Mouse (Mus musculus) liver, embryonic 11.5 days (tissue): ENCODE results near the gene Msi2. TPM values are rescaled to one million over a fixed set of nuclear protein-coding genes. Genes with fewer than 3 reads are reported as not detected.

Experiments
- ATAC-seq: fragments of 200-750 bp; cut with Nextera tagmentation; replicated peaks from 2 replicates; pipeline ENCODE4 v1.8.0; 2017; ENCODE audit warnings: moderate number of reproducible peaks, mild to moderate bottlenecking, moderate TSS enrichment, moderate library complexity; ENCODE audit not compliant: low FRiP score
- DNase-seq: peaks from one replicate; pipeline ENCODE4 v3.0.0-alpha.2; 2017; ENCODE audit warnings: low spot score
- H3K27ac ChIP-seq: fragments of 300-500 bp; sonication (generic); 2 replicates; pipeline ENCODE4 v1.5.1; 2014; ENCODE audit warnings: mild to moderate bottlenecking, low read depth, low read length, control low read depth
- H3K27me3 ChIP-seq: fragments of 300-500 bp; sonication (generic); replicated peaks from 2 replicates; pipeline ENCODE4 v1.6.1; 2014; ENCODE audit warnings: low read length, mixed read lengths; ENCODE audit not compliant: control insufficient read depth, insufficient read depth
- H3K36me3 ChIP-seq: fragments of 300-500 bp; sonication (generic); 2 replicates; pipeline ENCODE4 v1.6.1; 2014; ENCODE audit warnings: mild to moderate bottlenecking, low read length, moderate library complexity, mixed read lengths; ENCODE audit not compliant: control insufficient read depth, insufficient read depth
- H3K4me1 ChIP-seq: fragments of 300-500 bp; sonication (generic); replicated peaks from 2 replicates; pipeline ENCODE4 v1.6.1; 2014; ENCODE audit warnings: low read length, mixed read lengths; ENCODE audit not compliant: control insufficient read depth, insufficient read depth
- H3K4me2 ChIP-seq: fragments of 300-500 bp; sonication (generic); 2 replicates; pipeline ENCODE4 v1.6.1; 2014; ENCODE audit warnings: mild to moderate bottlenecking, control low read depth, moderate library complexity
- H3K4me3 ChIP-seq: fragments of 300-500 bp; sonication (generic); 2 replicates; pipeline ENCODE4 v1.5.1; 2014; ENCODE audit warnings: low read depth, low read length, control low read depth
- H3K9ac ChIP-seq: fragments of 300-500 bp; sonication (generic); 2 replicates; pipeline ENCODE4 v1.6.1; 2014; ENCODE audit warnings: low read depth, low read length, control low read depth
- H3K9me3 ChIP-seq: fragments of 300-500 bp; sonication (generic); 2 replicates; pipeline ENCODE4 v1.6.1; 2016; ENCODE audit warnings: low read length, inconsistent platforms, mixed read lengths; ENCODE audit not compliant: control insufficient read depth
- WGBS: fragments of 180-500 bp; shearing (Covaris S2); extraction: QIAGEN DNeasy Blood & Tissue Kit; methylation state at CpG from one replicate; pipeline ENCODE4 v1.1.7; 2014; 5-methylcytosine and 5-hydroxymethylcytosine counted together
- polyA plus RNA-seq: library from polyadenylated mRNA; unstranded; fragments of >200 nt; fragmentation: Nextera tagmentation; extraction: Ambion mirVana; gene quantifications from 2 replicates; pipeline ENCODE4 v1.2.1, GENCODE M21; 2014

Gene Msi2
- polyA plus RNA-seq, 1 experiment from 2014 or later = 8.2 TPM

DNA sequence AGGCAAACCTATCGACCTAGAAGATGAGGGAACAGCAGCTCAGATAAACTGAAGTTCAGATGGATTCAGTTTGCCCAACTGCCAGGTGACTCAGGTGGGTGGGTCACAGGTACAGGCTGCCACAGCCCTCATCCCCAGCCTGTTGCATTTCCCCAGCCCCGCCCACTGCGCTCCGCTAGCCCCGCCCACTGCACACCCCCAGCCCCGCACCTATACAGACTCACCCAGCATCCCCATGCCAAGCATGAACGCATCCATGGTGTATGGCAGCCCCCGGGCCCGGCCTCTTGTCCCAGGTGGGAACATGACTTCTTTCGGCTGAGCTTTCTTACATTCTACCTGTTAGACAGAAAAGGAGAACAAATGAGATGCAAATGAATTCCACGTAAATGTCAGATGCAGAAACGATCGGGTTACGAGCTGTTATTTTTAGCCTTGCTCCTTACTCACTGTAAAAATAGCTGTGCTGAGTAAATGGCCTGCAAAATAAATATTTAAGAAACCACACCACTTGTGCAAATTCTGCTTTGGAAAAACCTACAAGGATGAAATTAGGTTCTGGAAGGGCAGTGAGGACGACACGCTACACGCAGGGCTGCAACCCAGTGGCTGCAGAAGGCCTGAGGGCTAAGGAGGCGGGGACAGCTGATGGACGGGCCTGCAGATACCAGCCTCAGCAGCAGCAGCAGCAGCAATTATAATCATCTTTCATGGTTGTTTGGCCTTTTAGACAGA is 323.8 kb downstream of the Msi2 start:
- no peak for DNase-seq
- H3K9me3 ChIP-seq = no peaks in the 10 kb centered on the region
- WGBS = 77% methylated on average over 19 of the region's 19 CpGs
- H3K4me1 ChIP-seq = no peaks in the 10 kb centered on the region
- no peaks in the 10 kb centered on the region for H3K36me3 ChIP-seq
- no peak overlapping the region for H3K27ac ChIP-seq
- no peak overlapping the region for H3K4me3 ChIP-seq
- H3K4me2 ChIP-seq = no peak overlapping the region
- H3K9ac ChIP-seq = no peak overlapping the region
- no peaks in the 10 kb centered on the region for H3K27me3 ChIP-seq
- no peak for ATAC-seq

DNA sequence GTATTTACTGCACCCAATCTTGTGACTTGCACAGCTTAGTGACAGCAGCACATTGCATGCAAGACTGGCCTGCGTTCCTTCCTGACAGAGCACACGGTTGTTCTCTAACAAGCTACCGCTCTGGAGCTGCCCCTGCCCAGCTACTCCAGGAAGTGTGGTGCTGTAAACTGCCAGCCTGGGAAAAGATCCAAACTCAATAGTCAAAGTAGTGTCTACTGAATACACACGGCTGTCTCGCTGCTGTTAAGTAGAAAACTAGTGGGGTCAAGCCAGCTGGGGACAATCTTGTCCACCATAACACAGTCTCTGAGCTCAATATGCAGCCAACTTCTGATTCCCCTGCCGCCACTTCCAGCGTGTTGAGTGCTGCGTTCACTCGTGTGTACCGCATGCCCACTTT is 325.6 kb downstream of the Msi2 start:
- Histone ChIP-seq H3K36me3 (no peaks in the 10 kb centered on the region), H3K4me2 (no peak overlapping the region), H3K9me3 (no peaks in the 10 kb centered on the region), H3K9ac (no peak overlapping the region), H3K27ac (no peak overlapping the region), H3K4me1 (no peaks in the 10 kb centered on the region), H3K27me3 (no peaks in the 10 kb centered on the region), H3K4me3 (no peak overlapping the region)
- 92% methylated on average over 10 of the region's 10 CpGs for WGBS
- ATAC-seq (no peak), DNase-seq (no peak)

DNA sequence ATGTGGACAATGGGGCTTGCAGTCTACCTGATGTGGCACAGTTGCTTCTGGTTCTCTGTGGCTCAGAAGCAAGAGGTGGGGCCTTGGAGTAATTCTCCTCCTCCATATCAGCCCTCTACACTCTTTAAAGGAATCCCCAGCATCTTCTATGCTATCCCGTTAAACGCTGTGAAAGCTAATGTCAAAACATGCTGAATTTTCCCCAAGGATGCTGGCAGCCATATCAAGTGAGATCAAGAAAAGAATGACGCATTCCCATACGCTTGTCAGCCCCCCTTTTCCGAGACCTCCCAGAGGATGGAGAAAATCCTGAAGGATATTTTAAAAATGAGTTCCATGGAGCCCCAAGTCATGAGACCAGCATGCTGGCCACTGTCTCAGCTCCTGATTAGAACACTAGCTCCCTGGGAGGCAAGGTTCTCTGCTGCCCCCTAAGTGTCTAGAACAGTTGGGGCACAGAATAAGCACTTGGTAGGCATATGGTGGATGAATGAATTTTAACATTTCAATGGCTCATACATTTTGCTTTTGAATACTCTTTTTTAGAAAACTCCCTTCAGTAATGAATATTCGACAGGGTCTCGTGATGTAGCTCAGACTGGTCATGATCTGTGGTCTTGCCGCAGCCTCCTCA is 327.0 kb downstream of the Msi2 start:
- DNase-seq (no peak), ATAC-seq (no peak)
- Histone ChIP-seq H3K4me3 (no peak overlapping the region), H3K27me3 (no peaks in the 10 kb centered on the region), H3K4me1 (no peaks in the 10 kb centered on the region), H3K9me3 (no peaks in the 10 kb centered on the region), H3K36me3 (no peaks in the 10 kb centered on the region), H3K27ac (no peak overlapping the region), H3K9ac (no peak overlapping the region), H3K4me2 (no peak overlapping the region)
- 92% methylated on average over 8 of the region's 8 CpGs for WGBS

DNA sequence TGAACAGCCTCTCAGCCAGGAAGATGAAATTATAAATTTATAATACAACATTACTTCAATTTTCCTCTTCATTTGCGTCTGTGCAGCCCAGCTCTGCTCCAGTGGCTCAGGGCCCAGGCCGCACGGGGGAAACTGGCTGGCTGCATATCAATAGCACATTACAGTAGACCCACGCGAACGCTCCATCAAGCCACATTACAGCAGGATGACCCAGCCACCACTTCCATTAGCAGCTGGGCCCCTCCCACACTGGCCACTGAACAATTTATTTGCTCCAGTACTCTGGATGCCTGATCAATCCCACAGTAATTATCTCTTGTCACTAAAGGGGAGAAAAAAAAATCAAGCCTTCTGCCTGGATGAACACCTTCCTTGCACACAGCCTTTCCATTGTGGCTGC is 328.8 kb downstream of the Msi2 start:
- Histone ChIP-seq H3K9me3 (no peaks in the 10 kb centered on the region), H3K4me2 (no peak overlapping the region), H3K4me1 (no peaks in the 10 kb centered on the region), H3K9ac (no peak overlapping the region), H3K27me3 (no peaks in the 10 kb centered on the region), H3K4me3 (no peak overlapping the region), H3K27ac (no peak overlapping the region), H3K36me3 (no peaks in the 10 kb centered on the region)
- WGBS = 92% methylated on average over 6 of the region's 6 CpGs
- ATAC-seq = no peak
- DNase-seq = no peak

DNA sequence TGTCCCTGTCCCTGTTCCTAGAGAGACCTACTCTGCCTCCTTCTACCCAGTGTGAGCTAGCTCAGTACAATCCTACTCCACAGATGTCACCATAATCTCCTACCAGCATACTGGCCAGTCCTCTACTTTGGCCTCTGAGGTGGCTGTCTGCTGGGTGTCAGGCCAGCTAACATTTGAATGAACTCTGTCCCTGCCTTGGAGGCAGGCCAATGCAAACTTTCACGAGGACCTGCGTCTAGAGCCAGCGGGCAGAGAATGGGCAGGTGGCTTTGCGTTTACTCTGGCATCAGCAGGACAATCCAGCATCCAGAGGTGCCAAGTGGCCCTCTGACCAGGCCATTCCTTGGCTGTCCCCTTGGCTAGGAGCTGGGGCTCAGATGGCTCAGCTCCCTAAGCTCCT is 331.4 kb downstream of the Msi2 start:
- H3K27ac ChIP-seq = no peak overlapping the region
- 75% methylated on average over 4 of the region's 4 CpGs for WGBS

DNA sequence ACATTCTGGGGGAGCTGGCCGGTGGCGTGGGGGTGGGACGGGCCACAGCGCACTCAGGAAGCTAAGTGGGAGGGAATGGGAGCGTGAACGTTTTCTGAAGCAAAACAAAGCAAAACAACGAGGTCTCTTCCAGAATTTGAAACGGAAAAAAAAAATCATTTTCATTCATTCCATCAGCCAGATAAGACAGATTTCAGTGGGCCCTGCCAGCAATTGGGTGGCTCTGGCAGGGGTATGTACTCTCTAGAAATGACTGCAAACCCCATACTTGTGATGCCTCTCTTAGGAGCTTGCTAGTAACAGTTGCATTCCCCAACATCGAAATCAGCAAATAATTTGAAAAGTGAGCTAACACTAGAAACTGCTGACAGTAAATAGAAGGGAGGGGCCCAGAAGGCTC is 335.9 kb downstream of the Msi2 start:
- WGBS = 87% methylated on average over 9 of the region's 9 CpGs
- no peaks in the 10 kb centered on the region for H3K9me3 ChIP-seq
- no peak overlapping the region for H3K4me3 ChIP-seq
- H3K27ac ChIP-seq = no peak overlapping the region
- no peaks in the 10 kb centered on the region for H3K4me1 ChIP-seq
- ATAC-seq = no peak
- H3K36me3 ChIP-seq = no peaks in the 10 kb centered on the region
- H3K4me2 ChIP-seq = no peak overlapping the region
- no peaks in the 10 kb centered on the region for H3K27me3 ChIP-seq
- no peak for DNase-seq
- H3K9ac ChIP-seq = no peak overlapping the region

More for the DNA sequence above, 331.4 kb downstream of the Msi2 start:
- DNase-seq (no peak), ATAC-seq (no peak)
- Histone ChIP-seq H3K36me3 (no peaks in the 10 kb centered on the region), H3K4me2 (no peak overlapping the region), H3K9ac (no peak overlapping the region), H3K9me3 (no peaks in the 10 kb centered on the region), H3K4me3 (no peak overlapping the region), H3K27me3 (no peaks in the 10 kb centered on the region), H3K4me1 (no peaks in the 10 kb centered on the region)

DNA sequence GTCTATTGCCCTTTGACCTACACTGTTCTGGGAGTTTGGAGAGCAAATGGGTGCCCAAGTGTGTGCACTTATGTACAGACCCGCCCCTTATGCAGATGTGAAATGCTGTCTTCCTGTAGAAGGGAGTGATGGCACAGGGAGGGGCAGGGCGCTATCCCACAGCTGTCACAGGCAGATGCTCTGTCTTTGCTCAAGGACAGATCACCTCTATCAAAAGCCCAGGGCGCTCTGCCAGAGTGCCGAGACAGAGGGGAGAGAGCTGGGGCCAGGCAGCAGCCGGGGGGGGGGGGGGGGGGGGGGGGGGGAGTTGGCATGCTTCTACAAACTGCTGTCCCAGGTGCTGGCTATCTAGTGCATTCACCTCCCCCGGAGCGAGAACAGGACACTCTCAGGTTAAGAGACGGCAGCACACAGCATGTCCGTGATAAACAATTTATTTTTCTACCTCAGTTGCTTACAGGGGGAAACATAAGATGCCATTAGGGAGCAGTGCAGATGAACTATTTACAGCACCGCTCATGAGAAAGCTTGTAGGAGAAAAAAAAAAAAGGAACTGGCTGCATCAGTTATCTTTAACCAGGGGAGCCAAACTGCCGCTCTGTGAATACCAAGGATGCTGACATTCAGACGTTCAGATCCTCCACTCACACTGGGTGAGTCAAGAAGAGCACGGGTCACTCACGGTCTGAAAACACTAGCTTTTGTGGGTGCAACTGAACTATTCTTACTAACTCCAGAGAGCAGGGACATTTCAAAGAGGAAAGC is 337.0 kb downstream of the Msi2 start:
- ATAC-seq = no peak
- H3K9ac ChIP-seq = no peak overlapping the region
- no peak overlapping the region for H3K4me2 ChIP-seq
- no peaks in the 10 kb centered on the region for H3K36me3 ChIP-seq
- 66% methylated on average over 11 of the region's 14 CpGs for WGBS
- DNase-seq = no peak
- H3K4me1 ChIP-seq = no peaks in the 10 kb centered on the region; the same call in 1 of the 2 replicates
- no peaks in the 10 kb centered on the region for H3K27me3 ChIP-seq
- H3K4me3 ChIP-seq = no peak overlapping the region
- H3K27ac ChIP-seq = no peak overlapping the region
- H3K9me3 ChIP-seq = no peaks in the 10 kb centered on the region

DNA sequence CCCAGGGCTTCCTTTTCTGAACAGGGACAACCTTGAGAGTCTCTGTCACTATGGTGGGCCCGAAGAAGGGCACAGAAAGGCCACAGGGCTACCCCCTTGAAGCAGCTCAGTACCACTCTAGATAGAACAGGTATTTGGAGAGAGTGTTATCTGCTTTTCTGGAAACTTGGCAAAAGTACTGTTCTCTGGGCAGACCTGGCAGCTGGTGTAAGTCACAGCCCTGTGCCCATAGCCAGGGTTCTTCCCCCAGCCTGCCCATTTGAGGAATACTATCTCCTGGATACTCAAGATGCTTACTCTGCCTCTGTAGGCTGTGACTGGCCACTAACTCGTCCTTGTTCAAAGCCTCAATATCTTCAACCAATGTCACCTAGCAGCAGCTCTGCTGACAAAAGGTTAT is 338.7 kb downstream of the Msi2 start:
- Histone ChIP-seq H3K36me3 (no peaks in the 10 kb centered on the region), H3K9me3 (no peaks in the 10 kb centered on the region), H3K27ac (no peak overlapping the region), H3K9ac (no peak overlapping the region), H3K4me3 (no peak overlapping the region), H3K4me1 (no peaks in the 10 kb centered on the region; the same call in 1 of the 2 replicates), H3K4me2 (no peak overlapping the region), H3K27me3 (no peaks in the 10 kb centered on the region)
- 83% methylated on average over 2 of the region's 2 CpGs for WGBS
- ATAC-seq (no peak), DNase-seq (no peak)
